Mouse (Mus musculus) yolk sac, embryonic 10.5 days (tissue): ENCODE measurements around the gene Dcbld1.
A peak's percentile ranks its signal among the peaks of the same experiment; 100 is the strongest.

Experiments used
- DNase-seq: peaks from one replicate; pipeline ENCODE4 v3.0.0-alpha.2; 2017; ENCODE audit warnings: low spot score

Gene Dcbld1

DNA sequence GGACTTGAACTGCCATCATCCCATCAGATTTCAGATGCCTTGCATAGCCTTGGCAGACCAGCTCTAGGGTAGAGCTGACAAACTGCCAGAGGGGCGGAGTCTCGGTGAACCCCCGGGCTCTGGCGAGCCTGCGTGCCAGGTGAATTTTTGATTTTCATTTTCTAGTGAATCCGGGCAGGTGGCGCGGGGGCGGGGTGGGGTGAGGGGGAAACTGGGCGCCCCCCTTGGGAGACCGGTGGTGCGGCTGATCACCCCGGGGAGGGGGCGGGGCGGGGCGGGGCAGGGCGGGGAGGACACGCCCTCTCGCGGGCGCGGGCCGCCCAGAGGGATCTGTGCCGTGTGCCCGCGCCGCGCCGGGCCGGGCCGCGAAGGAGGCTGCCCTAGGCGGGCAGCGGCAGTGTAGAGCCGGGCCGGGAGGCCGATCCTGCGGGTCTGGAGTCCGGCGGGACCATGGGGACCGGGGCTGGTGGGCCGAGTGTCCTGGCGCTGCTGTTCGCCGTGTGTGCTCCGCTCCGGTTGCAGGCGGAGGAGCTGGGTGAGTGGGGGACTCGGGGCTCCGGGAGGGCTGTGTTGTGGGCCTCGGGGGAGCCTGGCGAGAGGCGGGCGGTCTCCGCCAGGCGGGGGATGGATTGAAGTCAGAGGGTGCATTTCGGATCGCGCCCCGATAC, at the start of gene Dcbld1:
Dcbld1 (plus strand) TSS at position 319 of the 668 bp plus-strand sequence.
- peak; percentile 84 for DNase-seq

GRCm38 (mm10) chr10:52185900-52186299, 47.5 kb upstream of the Dcbld1 start:
- no peak for DNase-seq

GRCm38 (mm10) chr10:52194957-52195852, 38.2 kb upstream of the Dcbld1 start, which contains the start of gene Ros1:
Gene Ros1, minus strand, starts transcription at chr10:52195244.
- no peak for DNase-seq

GRCm38 (mm10) chr10:52204006-52204405, 29.4 kb upstream of the Dcbld1 start:
- DNase-seq, result no peak

GRCm38 (mm10) chr10:52215267-52215818, 18.1 kb upstream of the Dcbld1 start:
- DNase-seq, result no peak

DNA sequence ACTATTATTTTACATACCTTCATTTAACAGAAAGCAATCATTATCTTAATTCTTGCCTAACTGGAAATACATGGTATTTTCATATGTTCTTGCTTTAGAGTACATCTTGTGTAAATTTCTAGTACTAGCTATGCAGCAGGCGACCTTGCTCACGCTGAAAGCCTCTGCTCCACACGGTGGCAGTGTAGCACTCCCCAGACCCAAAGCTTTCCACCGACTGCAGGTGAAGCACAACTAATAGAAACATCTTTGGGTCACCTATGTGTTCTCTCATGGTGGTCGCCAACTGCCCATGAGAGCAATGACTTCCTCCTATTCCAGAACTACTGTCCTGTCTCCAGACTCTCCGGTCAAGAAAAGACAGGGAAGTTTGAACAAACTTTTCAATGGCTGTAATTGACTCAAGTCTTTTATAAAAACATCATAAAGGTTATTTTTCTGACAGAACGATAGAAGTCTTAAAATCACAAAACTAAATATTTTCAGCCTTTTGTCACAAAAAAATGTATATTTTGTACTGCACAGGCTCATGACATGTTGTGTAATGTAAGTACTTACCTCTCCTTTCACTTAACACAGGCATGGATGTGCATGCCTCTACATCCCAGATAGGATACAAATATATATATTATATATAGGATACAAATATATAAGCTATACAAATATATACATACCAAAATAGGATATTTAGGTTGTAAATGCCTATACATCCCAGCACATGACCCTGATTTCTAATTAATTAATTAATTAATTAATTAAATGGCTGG, 16.4 kb upstream of the Dcbld1 start:
- DNase-seq, result peak; percentile 44

DNA sequence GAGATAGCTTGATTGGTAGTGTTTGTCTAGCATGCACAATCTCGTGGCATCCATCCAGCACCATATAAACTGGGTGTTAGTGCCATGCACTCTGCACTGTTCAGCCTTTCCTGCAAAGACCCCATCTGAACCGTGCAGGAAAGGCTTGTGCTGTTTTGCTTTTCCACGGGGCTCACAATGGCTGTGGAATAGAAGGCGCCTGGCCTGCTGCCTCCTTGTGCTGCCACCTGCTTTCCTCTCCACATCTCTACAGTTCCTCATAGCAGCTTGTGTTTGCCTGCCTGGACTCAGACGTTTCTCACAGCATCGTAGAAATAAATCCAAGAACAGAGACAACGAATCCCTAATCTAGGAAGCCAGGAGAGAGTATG, 15.9 kb upstream of the Dcbld1 start:
- no peak for DNase-seq

- no peak for DNase-seq
These were observed 13.8 kb upstream of the Dcbld1 start for GRCm38 (mm10) chr10:52219600-52219999.

DNA sequence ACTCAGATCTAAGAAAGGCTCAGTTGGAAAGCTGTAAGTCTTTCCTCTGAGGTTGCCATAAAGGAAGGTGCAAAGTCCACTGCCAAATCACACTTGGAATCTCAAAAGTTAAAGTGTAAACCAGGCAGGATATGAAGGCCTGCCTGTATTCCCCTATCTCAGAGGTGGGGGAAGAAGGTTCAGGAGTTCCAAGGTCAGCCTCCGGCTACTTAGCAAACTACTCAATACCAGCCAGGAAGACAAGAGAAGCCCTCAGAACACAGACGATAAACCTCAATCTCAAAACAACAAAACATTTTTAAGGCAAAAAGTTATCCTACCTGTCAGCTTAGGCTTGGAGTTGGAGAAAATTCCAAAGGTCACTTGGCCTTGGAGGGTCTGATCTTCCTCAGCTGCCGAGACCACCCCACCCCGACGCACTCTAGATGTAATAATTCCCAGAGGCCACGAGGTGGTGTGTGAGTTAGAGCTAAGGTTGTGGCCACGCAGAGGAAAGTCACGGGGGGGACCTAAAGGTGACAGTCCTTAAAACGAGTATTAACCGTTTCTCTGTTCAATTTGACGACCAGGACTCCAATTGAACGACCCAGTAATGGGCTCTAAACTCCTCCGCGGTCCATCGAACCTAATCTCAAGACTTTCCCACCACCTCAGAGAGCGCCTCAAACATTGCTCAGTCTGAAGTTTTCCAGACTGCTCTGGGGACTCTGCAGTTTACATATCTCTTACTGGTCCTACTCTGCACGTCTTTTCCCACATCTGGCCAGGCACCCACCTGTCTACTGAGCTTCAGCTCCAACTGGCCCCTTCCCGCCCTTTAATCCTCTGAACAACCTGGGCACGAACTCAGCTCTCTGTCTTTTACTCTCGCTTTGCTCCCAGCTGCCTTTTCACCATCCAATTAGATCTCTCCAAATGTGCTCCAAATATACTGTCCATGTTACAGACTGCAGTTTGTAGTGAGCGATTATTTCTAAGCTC, 933 bp upstream of the Dcbld1 start:
- DNase-seq, result peak; percentile 86

GRCm38 (mm10) chr10:52233969-52234653, 692 bp downstream of the Dcbld1 start:
- no peak for DNase-seq

DNA sequence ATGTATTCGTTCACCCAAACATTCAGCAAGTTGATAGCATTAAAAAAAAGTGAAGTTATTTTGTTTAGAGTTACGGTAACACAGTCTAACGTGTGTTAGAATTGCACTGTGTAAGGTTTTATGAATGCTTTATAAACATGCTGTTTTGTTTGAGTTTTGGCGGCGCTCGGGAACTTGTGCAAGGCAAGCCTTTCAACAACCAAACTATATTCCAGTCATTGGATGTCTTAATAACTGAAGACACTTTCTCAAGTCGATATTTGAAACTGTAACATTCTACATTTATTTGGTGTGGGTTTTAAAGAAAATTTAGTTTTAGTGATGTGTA, 1.2 kb downstream of the Dcbld1 start:
- no peak for DNase-seq

DNA sequence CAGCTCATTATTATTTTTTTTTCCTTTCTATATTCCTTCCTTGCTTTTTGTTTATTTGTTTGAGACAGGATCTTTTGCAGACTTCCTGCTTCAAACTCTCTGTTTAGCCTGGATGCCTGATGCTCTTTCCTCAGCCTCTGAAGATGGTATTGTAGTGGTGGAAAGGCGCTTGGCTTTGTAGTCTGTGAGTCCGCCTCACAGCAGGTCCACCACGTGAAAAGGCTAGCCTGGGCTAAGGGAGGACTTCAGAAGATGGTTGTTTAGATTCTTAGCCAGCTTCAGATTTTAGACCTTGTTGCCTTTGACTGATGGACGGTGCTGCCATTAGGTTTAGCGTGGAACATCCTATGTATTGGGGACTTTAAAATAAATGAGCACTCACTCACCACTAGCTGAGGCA, 2.0 kb downstream of the Dcbld1 start:
- DNase-seq, result no peak

GRCm38 (mm10) chr10:52242015-52242414, 8.6 kb downstream of the Dcbld1 start:
- DNase-seq, result no peak

DNA sequence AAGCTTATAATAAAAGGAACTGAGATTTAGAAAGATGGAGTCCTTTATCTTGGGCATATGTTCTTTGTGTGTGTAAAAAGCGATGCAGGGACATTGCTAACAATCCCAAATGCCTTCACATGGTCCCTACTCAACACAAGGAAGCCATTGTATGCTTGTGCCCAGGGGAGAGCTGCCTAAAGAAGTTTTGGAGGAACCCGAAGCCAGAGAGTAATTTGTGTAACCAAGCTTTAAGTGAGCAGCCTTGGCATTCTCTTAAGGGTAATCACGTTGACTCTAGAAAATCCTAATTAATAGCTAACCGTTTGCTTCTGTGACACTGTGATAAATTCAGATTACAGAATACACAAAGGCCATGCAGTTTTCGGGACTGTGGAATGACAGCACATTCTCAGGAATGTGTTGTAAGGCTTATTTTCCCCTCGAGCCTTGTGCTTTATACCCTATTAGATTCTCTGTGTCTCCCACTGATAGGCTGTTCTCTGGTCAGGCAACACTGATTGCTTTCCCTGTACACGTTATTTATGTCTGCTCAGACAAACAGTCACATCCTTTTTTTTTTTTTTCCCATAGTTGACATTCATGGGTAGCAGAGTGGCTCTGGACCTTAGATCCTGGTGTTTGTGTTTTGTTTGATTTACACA, 9.4 kb downstream of the Dcbld1 start:
- DNase-seq, result no peak

DNA sequence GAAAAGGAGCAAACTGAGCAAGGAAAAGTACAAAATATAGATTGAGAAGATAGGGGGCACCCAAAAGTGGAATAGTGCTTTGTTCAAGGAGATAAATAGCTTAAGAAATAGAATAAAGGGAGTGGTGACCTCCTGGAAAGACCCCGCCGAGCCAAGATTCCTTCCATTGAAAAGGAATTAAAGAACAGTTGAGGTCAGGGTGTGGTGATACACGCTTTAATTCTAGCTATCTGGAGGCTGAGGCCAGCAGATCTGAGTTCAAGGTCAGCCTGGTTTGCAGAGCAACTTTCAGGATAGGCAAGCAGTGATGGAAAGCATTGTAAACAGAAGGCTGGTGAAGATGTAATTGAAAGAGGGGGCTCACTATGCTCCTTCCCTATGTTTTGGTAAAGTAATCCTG, 12.8 kb downstream of the Dcbld1 start:
- no peak for DNase-seq

DNA sequence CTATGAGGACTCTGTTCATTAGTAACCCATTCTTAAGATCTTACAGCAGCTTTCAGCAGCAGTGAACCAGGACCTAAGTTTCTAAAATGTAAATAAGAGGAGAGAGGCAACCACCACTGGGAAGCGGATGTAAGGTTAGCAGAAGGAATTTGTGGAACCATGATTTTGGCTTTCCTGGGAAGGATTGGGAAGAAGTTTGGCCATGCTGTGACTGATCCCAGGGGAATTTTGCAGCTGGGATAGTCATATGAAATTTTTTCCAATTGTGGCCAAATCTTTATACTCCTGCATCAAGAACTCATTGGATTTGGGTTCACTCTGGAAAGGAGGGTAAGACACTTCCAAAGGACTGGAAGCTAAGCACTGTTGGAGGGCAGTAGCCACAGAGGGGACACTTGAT, 18.8 kb downstream of the Dcbld1 start:
- no peak for DNase-seq

- no peak for DNase-seq
These were observed 20.0 kb downstream of the Dcbld1 start for GRCm38 (mm10) chr10:52253426-52253825.

- DNase-seq, result no peak
These were observed 24.3 kb downstream of the Dcbld1 start for GRCm38 (mm10) chr10:52257768-52258167.

- DNase-seq, result no peak
These were observed 24.9 kb downstream of the Dcbld1 start for GRCm38 (mm10) chr10:52258180-52258948.
